Mouse (Mus musculus) forebrain, embryonic 11.5 days (tissue): ENCODE data around the gene Cul9. TPM values are rescaled to one million over a fixed set of nuclear protein-coding genes. Genes with fewer than 3 reads are reported as not detected.

Experiments
- ATAC-seq: fragments of 200-750 bp; cut with Nextera tagmentation; replicated peaks from 2 replicates; pipeline ENCODE4 v1.8.0; 2017; ENCODE audit warnings: moderate TSS enrichment; ENCODE audit not compliant: low FRiP score
- DNase-seq: peaks from one replicate; pipeline ENCODE4 v3.0.0-alpha.2; 2017; ENCODE audit warnings: low spot score
- H3K27ac ChIP-seq: fragments of 300-500 bp; sonication (generic); 2 replicates; pipeline ENCODE4 v1.5.1; 2014; ENCODE audit warnings: low read depth, low read length
- H3K27me3 ChIP-seq: fragments of 300-500 bp; sonication (generic); 2 replicates; pipeline ENCODE4 v1.6.1; 2014; ENCODE audit warnings: mild to moderate bottlenecking, low read length, mixed read lengths; ENCODE audit not compliant: control insufficient read depth, insufficient read depth
- H3K36me3 ChIP-seq: fragments of 300-500 bp; sonication (generic); 2 replicates; pipeline ENCODE4 v1.6.1; 2014; ENCODE audit warnings: mild to moderate bottlenecking, low read length, moderate library complexity, mixed read lengths; ENCODE audit not compliant: control insufficient read depth, insufficient read depth
- H3K4me1 ChIP-seq: fragments of 300-500 bp; sonication (generic); replicated peaks from 2 replicates; pipeline ENCODE4 v1.6.1; 2014; ENCODE audit warnings: low read length, mixed read lengths; ENCODE audit not compliant: control insufficient read depth, insufficient read depth
- H3K4me2 ChIP-seq: fragments of 300-500 bp; sonication (generic); 2 replicates; pipeline ENCODE4 v1.6.1; 2014; ENCODE audit warnings: low read depth, mild to moderate bottlenecking, low read length, moderate library complexity, mixed read lengths; ENCODE audit not compliant: severe bottlenecking
- H3K4me3 ChIP-seq: fragments of 300-500 bp; sonication (generic); 2 replicates; pipeline ENCODE4 v1.5.1; 2014; ENCODE audit warnings: low read depth, low read length
- H3K9ac ChIP-seq: fragments of 300-500 bp; sonication (generic); 2 replicates; pipeline ENCODE4 v1.6.1; 2014; ENCODE audit warnings: low read length
- H3K9me3 ChIP-seq: fragments of 300-500 bp; sonication (generic); 2 replicates; pipeline ENCODE4 v1.6.1; 2016; ENCODE audit warnings: low read length, mixed read lengths; ENCODE audit not compliant: control insufficient read depth
- WGBS: fragments of 180-500 bp; shearing (Covaris S2); extraction: QIAGEN DNeasy Blood & Tissue Kit; methylation state at CpG from one replicate; pipeline ENCODE4 v1.1.7; 2014; 5-methylcytosine and 5-hydroxymethylcytosine counted together
- polyA plus RNA-seq: library from polyadenylated mRNA; unstranded; fragments of >200 nt; fragmentation: Nextera tagmentation; extraction: Ambion mirVana; gene quantifications from 2 replicates; pipeline ENCODE4 v1.2.1, GENCODE M21; 2014

Gene Cul9
- polyA plus RNA-seq, result 3.4 and 4.0 TPM in 2 replicates

GRCm38 (mm10) chr17:46545813-46546564 lies at the start of gene Cul9:
TSS of gene Cul9 (minus strand) at chr17:46546388.
- H3K4me2 ChIP-seq, result peak within 1 kb of the TSS; percentile 84
- H3K9ac ChIP-seq, result peak within 1 kb of the TSS; percentile 79
- H3K4me1 ChIP-seq, result peaks cover 11% of the 10 kb centered on the region
- H3K9me3 ChIP-seq, result no peaks in the 10 kb centered on the region
- peaks cover 4% of the 10 kb centered on the region for H3K27me3 ChIP-seq
- DNase-seq (peak; percentile 79), ATAC-seq (peak; percentile 77)
- H3K36me3 ChIP-seq, result no peaks in the 10 kb centered on the region; the same call in 1 of the 2 replicates
- H3K27ac ChIP-seq, result no peak within 1 kb of the TSS
- H3K4me3 ChIP-seq, result peak within 1 kb of the TSS; percentile 51
- WGBS, result 2% methylated on average over 47 of the region's 49 CpGs

GRCm38 (mm10) chr17:46595336-46595735 lies 49.1 kb upstream of the Cul9 start:
- H3K4me1 ChIP-seq, result no peaks in the 10 kb centered on the region
- no peak overlapping the region for H3K4me2 ChIP-seq
- 84% methylated on average over 6 of the region's 6 CpGs for WGBS
- no peaks in the 10 kb centered on the region; the same call in 1 of the 2 replicates for H3K36me3 ChIP-seq
- no peaks in the 10 kb centered on the region for H3K27me3 ChIP-seq
- H3K4me3 ChIP-seq, result no peak overlapping the region
- H3K9ac ChIP-seq, result no peak overlapping the region
- no peak for ATAC-seq
- no peak overlapping the region for H3K27ac ChIP-seq
- DNase-seq, result no peak
- no peaks in the 10 kb centered on the region for H3K9me3 ChIP-seq

GRCm38 (mm10) chr17:46594606-46595005 lies 48.4 kb upstream of the Cul9 start:
- H3K4me2 ChIP-seq, result no peak overlapping the region
- DNase-seq (no peak), ATAC-seq (no peak)
- H3K4me3 ChIP-seq, result no peak overlapping the region
- no peaks in the 10 kb centered on the region for H3K9me3 ChIP-seq
- no peak overlapping the region for H3K9ac ChIP-seq
- H3K36me3 ChIP-seq, result peaks cover 2% of the 10 kb centered on the region; the same call in 1 of the 2 replicates
- no peaks in the 10 kb centered on the region for H3K27me3 ChIP-seq
- no peak overlapping the region for H3K27ac ChIP-seq
- 63% methylated on average over 9 of the region's 9 CpGs for WGBS
- no peaks in the 10 kb centered on the region for H3K4me1 ChIP-seq

- no peak overlapping the region for H3K4me3 ChIP-seq
- no peaks in the 10 kb centered on the region for H3K9me3 ChIP-seq
- no peak overlapping the region for H3K4me2 ChIP-seq
- whole genome bisulfite sequencing, result 97% methylated on average over 4 of the region's 4 CpGs
- peaks cover 4% of the 10 kb centered on the region; the same call in 1 of the 2 replicates for H3K36me3 ChIP-seq
- no peaks in the 10 kb centered on the region for H3K4me1 ChIP-seq
- H3K27ac ChIP-seq, result no peak overlapping the region
- no peak for DNase-seq
- H3K9ac ChIP-seq, result no peak overlapping the region
- no peaks in the 10 kb centered on the region for H3K27me3 ChIP-seq
- ATAC-seq, result no peak
Observed at GRCm38 (mm10) chr17:46593124-46593523, 46.9 kb upstream of the Cul9 start.

GRCm38 (mm10) chr17:46591406-46591805 lies 45.2 kb upstream of the Cul9 start:
- 88% methylated on average over 19 of the region's 19 CpGs for WGBS
- H3K36me3 ChIP-seq, result peaks cover 4% of the 10 kb centered on the region; the same call in 1 of the 2 replicates
- H3K4me2 ChIP-seq, result no peak overlapping the region
- H3K4me1 ChIP-seq, result no peaks in the 10 kb centered on the region
- H3K9ac ChIP-seq, result no peak overlapping the region
- no peaks in the 10 kb centered on the region for H3K27me3 ChIP-seq
- H3K9me3 ChIP-seq, result no peaks in the 10 kb centered on the region
- H3K4me3 ChIP-seq, result no peak overlapping the region
- DNase-seq, result no peak
- H3K27ac ChIP-seq, result no peak overlapping the region
- ATAC-seq, result no peak

GRCm38 (mm10) chr17:46590439-46590838 lies 44.3 kb upstream of the Cul9 start:
- Histone ChIP-seq H3K4me3 (no peak overlapping the region), H3K4me1 (no peaks in the 10 kb centered on the region), H3K4me2 (no peak overlapping the region), H3K9ac (no peak overlapping the region), H3K9me3 (no peaks in the 10 kb centered on the region), H3K36me3 (peaks cover 8% of the 10 kb centered on the region; the same call in 1 of the 2 replicates), H3K27ac (no peak overlapping the region), H3K27me3 (no peaks in the 10 kb centered on the region)
- 91% methylated on average over 7 of the region's 7 CpGs for WGBS
- ATAC-seq, result no peak
- no peak for DNase-seq

GRCm38 (mm10) chr17:46589635-46590314 lies 43.6 kb upstream of the Cul9 start:
- 94% methylated on average over 16 of the region's 16 CpGs for WGBS
- Histone ChIP-seq H3K36me3 (peaks cover 8% of the 10 kb centered on the region; the same call in 1 of the 2 replicates), H3K4me3 (no peak overlapping the region), H3K9me3 (no peaks in the 10 kb centered on the region), H3K27me3 (no peaks in the 10 kb centered on the region), H3K4me2 (no peak overlapping the region), H3K9ac (no peak overlapping the region), H3K4me1 (no peaks in the 10 kb centered on the region), H3K27ac (no peak overlapping the region)
- no peak for DNase-seq
- ATAC-seq, result no peak

- H3K4me1 ChIP-seq, result no peaks in the 10 kb centered on the region
- peaks cover 8% of the 10 kb centered on the region; the same call in 1 of the 2 replicates for H3K36me3 ChIP-seq
- DNase-seq, result no peak
- no peak for ATAC-seq
- H3K27me3 ChIP-seq, result no peaks in the 10 kb centered on the region
- no peak overlapping the region for H3K4me2 ChIP-seq
- no peak overlapping the region for H3K9ac ChIP-seq
- no peaks in the 10 kb centered on the region for H3K9me3 ChIP-seq
- H3K4me3 ChIP-seq, result no peak overlapping the region
- WGBS, result 98% methylated on average over 6 of the region's 6 CpGs
- no peak overlapping the region for H3K27ac ChIP-seq
Observed at GRCm38 (mm10) chr17:46588913-46589312, 42.7 kb upstream of the Cul9 start.
